Mouse (Mus musculus) right cerebral cortex, postnatal 36 days (tissue): ENCODE data around the gene Hdgfl1.

ENCODE experiments used
- DNase-seq, 2 experiments: peaks; one replicate each; pipeline ENCODE4 v3.0.0; 2022; ENCODE audit warnings: low spot score in 2 of 2, mixed read lengths in 1 of 2

Gene Hdgfl1

DNA sequence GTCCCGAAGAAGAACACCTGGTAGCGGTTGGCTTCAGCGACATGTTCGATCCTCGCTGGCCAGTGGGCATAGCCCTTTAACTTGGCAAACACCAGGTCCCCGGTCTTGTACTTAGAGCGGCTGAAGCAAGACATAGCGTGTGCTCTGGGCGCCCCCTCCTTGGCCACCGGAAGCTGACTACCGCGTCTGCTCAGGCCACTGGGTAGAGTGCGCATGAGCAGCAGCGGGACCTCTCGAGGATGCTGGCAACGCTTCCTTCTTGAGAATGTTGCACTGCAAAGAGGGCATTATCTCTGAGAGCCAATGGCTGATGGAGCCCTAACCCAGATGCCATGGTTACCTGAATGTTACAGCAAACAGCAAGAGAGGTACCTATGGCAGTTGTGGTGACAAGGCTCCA lies at the start of gene Hdgfl1:
Gene Hdgfl1 (minus strand): TSS at position 211 of the 400 bp plus-strand sequence.
- no peak for DNase-seq

DNA sequence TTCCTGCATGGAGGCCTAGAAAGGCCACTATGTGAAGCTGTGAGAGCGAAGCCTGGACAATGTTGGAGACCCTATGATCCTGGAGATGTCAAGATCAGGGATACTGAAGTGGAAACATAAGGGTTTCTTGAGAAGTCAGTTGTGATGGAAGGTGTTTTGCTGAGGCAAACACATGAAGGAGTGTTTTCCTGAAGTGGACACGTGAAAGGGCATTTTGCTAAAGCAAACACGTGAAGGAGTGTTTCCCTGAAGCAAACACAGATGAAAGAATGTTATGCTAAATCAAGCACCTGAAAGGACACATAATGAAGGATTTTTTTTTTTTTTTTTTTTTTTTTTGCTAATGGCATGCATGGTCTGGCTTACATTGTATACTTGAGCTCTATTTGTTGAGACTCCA lies 25.5 kb upstream of the Hdgfl1 start:
- DNase-seq: no peak

DNA sequence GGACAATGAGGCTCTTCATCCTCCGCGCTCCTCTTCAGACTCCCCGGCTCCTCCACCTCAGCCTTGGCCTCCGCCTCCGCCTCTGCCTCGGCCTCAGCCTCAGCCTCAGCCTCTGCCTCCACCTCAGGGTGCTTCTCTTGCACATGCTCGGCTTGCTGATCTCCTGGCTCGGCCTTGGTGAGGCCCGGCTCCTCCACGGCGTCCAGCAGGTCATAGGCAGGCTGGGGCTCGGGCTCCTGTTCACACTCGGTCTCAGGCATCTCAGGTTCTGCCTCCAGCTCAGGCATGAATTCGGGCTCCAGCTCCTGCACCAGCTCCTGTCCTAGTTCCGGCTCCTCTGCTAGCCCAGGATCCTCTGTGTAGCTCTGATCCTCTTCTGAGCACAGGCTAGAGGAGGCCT lies 541 bp downstream of the Hdgfl1 start:
- no peak for DNase-seq

DNA sequence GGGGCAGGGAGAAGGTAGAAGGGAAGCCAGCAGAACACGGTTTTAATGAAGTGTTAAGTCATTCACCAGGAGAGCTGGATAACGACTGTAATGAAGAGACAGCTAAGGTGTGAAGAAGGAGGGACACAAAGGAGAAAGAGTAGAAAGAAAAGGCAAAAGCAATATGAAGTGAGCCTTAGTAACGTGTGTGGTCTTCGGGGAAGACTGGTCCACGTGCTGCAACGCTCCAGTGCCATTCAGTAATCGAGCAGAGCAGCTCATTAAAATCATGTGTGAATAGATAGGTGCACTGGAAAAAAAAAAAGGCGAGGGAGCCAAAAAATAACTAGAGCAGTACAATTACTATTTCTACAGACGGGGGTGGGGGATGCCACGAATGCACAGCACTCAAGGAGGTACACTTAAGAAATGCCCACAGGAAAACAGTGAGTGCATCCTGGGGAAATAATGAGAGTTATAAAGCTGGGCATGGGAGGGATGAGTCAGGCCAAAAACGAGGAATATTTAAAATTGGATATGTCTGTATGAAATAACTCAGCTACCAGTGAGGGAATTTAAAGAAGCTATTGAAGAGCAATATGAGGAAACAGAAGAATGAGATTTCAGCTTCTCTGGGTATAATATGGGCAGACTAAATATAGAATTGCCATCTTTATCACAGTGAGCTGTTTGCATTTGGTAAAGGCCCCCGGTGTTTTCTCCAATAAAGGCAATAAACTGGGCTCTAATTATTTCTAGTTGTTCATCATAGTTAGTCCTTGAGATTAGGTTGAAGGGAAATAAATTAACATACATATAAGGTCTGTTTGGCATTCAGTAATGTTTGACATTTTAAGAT lies 7.8 kb downstream of the Hdgfl1 start:
- no peak for DNase-seq

DNA sequence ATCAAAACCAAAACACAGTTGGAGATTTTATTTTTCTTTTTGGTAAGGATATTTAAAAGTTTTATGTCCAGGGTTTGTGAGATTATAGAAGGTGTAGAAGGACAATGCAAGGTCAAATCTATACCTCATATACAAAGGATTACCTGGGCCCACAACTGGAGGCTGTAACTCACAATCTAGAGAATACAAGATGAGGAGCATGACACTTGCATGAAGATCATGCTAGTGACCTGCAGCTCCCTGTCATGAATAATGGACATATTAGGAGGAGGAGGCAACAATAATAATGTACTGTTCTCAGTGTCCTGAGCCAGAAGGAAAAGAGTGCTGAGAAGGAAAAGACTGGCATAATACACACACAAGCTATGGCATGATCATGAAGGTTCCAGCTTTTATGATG lies 17.1 kb downstream of the Hdgfl1 start:
- no peak for DNase-seq

DNA sequence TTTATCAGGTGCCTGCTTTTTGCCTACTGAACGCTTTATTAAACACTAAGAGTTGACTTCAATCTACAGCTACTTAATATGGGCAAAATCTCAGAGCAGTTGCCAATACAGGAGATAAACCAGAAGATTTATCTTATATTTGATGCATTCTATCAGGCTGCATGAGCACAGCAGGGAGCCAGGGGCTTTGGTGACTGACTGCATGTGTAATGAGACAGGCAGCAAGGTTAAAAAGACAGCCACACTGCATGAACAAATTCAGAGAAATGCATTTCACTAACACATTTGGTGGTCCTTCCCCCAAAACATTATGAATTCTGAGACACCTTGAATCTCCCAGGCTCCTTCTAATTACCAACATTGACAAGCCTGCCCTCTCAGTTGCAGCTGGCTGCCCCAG lies 17.6 kb downstream of the Hdgfl1 start:
- DNase-seq: no peak

DNA sequence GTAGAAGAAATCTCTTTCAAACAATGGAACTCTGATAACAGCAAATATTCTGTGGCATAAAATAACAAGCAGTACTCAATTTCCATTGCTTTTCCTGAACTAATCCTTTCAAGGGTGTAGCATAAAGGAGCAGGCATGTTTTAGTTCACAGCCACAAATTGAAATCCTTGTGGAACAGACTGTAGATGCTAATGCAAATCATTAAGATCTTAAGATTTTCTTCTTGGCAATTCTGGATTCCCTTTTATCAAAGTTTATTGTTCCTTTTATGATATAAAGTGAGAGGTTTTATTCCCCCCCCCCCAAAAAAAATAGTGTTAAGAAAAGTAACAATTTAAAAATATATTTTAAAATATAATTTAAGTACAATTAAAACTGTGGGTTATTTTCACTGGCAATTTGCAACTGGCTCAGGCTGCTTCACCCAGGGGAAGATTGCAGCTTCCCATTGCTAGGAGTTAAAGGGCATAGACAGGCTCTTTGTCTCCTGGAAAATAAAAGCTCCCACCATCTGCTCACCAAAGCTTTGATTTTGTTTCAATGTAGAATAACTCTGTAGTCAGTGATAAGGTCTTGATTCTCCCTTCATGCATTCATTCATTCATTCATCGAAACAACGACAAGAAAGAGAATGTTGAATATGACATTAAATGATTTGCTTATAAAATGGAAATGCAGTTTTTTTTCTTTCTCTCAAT lies 24.1 kb downstream of the Hdgfl1 start:
- no peak for DNase-seq

DNA sequence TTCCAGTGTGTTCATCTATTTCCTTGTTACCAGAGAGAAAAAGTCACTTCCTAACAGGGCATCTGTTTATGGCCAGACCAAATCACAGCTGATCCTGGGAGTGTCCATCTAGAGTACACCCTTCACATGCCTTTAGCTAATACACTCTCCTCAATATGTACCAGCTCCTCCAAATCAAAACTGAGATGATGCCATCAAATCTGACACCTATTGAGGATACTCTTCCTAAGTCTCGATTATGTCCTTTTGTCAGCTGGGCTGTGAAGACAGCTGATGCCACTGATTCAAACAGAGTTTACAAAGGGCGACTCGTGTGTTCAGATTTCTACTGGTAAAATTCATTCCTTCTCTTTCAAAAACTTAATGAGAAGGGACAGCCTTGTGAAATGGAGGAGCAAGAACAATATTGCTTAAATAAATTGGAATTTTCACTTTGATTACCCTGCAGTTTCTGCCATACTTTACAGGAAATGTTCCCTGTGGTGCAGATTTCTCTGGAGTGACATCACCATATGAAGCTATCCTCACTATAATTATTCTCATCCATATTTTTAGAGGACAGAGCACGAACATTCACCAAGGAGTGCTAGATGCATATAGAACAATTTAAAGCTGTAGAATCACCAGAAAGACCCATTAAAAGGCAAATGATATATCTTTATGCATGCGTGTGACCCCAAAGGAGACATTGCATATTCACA lies 24.8 kb downstream of the Hdgfl1 start:
- no peak for DNase-seq

DNA sequence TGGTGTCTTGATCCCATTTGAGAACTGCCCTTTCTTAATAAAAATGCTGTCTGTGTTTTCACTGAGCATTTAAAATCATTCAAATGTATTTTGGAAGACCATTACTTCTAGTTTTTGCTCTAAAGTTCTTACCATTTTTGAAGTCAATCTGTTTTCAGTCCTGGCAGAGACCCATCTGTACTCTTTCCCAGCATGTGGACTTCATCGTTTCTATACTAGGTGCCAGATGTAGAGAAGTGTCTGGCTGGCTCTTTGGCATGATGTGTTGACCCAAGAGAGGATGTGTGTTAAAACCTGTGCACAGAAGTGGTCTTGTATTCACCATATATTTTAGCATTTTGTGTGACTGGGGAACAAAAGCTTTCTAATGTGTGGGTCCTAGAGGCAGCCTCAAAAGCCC lies 25.9 kb downstream of the Hdgfl1 start:
- DNase-seq: no peak

DNA sequence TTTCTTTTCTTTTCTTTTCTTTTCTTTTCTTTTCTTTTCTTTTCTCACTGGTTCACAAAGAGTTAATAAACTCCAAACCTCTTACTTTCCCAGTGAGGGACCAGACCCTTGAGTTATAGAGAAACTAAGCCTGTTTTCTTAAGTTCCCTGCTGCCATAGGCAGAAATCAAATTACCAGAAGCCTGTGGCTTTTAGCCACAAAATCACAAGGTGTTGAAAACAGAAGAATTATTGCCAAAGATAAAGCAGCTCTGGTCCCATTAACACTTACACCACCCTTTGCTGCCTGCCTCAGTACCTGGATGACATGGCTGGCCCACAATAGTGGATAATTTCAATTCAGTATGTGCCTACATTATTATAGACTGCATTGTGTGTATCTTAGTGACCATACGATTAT lies 35.0 kb downstream of the Hdgfl1 start:
- no peak for DNase-seq

DNA sequence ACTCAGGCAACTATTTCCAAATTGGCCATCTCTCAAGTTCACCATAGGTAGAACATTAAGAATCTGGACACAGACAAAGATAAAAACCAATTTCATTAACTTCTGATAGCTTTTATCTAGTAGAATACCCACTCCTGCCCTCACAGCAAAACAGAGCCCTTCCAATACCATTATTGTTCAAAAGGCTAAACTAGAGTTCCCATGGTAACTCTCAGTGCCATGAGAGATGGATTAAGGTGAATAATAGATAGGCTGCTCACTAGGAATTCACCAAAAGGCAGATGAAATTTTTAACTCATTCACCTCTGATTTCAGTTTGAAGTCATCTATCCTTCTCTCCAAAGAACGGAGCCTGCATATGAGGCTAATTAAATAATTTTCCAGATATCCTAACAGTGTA lies 45.7 kb downstream of the Hdgfl1 start:
- DNase-seq: no peak

DNA sequence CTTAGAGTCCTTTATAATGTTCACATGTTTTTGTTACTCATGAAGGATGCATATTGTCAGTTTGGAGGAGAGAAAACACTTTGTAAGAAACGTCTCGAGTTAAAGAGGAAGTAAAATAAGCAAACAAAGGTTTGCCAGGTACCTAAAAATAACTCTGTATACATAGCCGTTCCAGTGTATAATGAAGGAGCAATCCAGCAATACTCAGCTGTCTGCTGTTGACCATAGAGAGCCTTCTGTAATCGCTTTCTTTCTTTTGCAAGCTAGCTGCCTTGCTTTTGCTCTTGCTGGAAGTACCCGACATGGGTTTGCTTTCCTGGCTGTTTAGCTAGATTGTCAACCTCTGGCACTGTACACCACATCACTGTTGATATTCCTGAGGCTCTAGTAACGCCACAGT lies 48.6 kb downstream of the Hdgfl1 start:
- DNase-seq: no peak

DNA sequence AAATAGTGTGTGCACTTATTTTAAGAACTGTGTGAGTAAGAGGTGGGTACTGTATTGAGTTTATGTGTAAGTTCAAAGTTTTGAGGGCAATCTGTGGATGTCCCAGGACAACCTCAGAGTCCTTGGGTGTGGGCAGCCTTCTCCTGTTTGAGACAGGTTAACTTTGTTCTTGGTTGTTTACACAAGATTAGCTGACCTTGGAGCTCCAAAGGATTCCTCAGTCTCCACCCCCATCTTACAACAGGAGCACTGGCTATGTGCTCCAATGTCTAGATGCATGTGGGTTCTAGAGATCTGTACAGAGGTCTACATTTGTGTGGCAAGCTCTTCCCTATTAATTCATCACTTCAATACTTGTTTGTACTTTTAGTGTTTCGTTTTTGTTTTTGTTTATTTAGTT lies 49.0 kb downstream of the Hdgfl1 start:
- DNase-seq: no peak

DNA sequence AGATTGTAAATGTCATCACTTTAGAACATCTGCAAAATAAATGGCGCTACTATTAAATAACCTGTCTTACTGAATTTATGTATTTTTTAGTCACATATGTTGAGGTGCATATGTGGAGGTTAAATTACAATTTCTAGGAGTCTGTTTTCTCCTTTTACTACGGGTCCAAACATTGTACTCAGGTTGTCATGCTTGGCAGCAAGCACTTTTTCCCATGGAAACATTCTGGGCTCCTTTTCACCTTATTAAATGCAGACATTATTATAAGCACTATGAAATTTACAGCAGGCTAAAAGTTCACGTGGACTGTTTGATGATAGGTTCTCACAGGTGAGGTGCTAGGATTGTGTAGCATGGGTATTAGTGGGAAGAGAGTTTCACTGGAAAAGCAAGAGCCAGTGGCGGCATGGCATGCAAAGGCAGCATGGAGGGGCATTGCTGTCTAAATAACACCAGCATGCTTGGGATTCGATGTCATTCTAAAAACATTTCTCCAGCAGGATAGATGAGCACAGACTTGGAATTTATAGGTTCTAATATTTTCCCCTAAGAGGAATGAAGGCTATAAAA lies 50.7 kb downstream of the Hdgfl1 start:
- DNase-seq: no peak
